Mouse (Mus musculus): ENCODE data around the gene Slc22a13.
"Not testable (repeated sequence)": the region's sequence is repeated elsewhere in the genome, so short reads cannot be mapped to it uniquely, and the experiment has no call there.

The Slc22a13 gene

GRCm38 (mm10) chr9:119208998-119209397 lies at the start of gene Slc22a13:
Gene Slc22a13 (minus strand): TSS chr9:119209098.
- no peak for DNase-seq (ENCODE audit: low spot score in 2 of 2)

- DNase-seq (ENCODE audit: low spot score in 2 of 2), result no peak
Observed at GRCm38 (mm10) chr9:119258128-119258527, 49.2 kb upstream of the Slc22a13 start.

DNA sequence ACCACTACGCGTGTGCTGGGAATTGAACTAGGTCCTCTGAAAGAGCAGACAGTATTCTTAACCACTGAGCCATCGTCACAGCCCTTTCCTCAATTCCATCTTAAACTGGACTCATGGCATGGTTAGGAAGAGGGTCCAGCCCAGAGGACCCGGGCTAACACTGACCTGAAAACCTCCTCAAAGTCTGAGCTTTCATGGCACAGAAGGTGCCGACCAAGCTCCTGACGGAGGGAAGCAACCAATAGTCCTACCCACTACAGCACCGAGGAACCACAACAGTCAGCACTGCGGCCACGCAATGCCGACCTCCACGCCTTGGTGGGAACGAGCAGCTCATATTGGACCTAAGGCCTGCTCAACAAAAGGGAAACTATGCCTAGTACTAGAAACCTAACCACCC lies 47.3 kb upstream of the Slc22a13 start:
- no peak for DNase-seq (ENCODE audit: low spot score in 2 of 2)

DNA sequence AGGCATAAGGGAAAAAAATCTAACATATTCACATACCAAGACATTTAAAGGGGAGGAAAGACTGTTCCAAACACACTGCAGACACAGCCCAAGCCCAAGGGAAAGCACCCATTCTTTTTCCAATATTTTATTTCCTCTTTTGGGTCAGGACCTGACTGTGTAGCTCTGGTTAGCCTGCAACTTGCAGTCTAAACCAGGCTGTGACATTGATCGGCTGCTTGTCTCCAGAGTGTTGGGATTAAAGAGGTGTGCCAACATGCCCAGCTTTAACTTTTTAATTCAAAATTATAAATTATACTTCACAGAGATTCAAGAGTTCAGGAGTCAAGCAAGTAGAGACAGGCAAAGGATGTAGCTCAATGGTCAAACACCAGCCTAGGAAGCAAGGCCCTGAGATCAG lies 46.2 kb upstream of the Slc22a13 start:
- DNase-seq (ENCODE audit: low spot score in 2 of 2), result no peak

- no peak for DNase-seq (ENCODE audit: low spot score in 2 of 2)
Observed at GRCm38 (mm10) chr9:119254187-119254586, 45.3 kb upstream of the Slc22a13 start.

DNA sequence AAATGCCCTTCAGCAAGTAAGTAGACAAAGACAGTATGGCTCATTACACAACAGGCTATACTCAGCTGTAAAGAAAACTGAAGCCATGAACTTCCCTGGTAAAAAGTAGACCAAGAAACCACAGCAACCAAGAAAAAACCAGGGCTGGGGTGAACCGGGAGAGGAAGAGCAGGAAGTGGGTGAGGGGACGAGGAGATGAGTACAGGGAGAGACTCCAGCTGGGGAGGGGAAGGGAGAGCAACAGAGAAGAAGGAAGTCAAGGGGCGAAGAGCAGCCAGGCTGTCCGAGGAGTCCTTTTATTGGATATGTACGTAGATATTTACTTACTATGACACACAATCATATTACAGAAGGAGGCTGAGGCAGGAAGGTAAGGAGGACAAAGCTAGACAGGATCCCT lies 39.1 kb upstream of the Slc22a13 start:
- no peak for DNase-seq (ENCODE audit: low spot score in 2 of 2)

- no peak for DNase-seq (ENCODE audit: low spot score in 2 of 2)
Observed at GRCm38 (mm10) chr9:119246826-119247225, 37.9 kb upstream of the Slc22a13 start.

DNA sequence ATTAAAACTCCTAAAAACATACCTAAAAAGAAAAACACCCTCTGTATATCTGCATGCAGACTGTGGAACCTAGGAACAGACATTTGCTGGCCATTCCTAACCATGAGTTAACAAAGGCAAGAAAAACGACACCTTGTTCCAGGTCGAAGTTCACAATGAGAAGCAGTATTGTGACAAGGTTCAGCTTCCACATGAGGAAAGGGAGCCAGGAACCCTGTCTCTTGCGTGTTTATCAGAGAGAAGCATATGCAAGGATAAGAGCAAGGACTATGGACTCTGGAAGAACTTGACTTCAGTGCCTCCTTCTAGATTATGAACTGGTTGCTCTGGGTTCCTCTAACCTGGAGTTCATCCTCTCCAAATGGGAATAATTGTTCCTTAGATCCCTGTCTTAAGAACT lies 35.1 kb upstream of the Slc22a13 start:
- DNase-seq (ENCODE audit: low spot score in 2 of 2), result no peak

DNA sequence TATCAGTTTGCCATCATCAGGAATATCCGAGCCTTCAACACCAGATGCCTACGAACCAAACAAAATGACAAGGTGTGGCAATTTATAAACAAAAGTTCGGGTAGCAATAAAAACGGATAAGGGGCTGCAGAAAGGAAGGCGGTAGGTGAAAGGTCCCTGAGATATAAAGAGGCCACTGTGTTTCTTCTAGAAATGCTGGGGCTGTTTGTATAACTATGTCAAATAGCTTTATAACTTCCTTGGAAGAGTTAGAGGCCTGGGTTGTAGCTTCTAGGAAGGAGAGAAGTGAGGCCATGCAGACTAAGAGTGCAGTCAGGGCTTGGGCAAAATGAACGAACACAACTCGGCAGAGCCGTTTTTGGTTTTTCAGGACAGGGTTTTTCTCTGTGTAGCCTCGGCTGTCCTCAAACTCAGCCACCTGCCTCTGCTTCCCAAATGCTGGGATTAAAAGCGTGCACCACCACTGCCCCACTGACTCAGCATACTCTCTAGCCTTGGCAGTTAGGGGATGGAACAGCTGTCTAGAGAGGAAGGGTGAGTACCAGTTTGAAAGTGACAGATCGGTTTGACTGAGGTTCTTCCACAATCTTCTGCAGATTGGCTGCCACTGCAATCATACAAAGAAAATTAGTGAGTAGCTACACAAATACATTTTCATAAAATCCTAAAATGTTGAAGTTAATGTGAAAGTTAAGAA lies 32.4 kb upstream of the Slc22a13 start:
- no peak for DNase-seq (ENCODE audit: low spot score in 2 of 2)

DNA sequence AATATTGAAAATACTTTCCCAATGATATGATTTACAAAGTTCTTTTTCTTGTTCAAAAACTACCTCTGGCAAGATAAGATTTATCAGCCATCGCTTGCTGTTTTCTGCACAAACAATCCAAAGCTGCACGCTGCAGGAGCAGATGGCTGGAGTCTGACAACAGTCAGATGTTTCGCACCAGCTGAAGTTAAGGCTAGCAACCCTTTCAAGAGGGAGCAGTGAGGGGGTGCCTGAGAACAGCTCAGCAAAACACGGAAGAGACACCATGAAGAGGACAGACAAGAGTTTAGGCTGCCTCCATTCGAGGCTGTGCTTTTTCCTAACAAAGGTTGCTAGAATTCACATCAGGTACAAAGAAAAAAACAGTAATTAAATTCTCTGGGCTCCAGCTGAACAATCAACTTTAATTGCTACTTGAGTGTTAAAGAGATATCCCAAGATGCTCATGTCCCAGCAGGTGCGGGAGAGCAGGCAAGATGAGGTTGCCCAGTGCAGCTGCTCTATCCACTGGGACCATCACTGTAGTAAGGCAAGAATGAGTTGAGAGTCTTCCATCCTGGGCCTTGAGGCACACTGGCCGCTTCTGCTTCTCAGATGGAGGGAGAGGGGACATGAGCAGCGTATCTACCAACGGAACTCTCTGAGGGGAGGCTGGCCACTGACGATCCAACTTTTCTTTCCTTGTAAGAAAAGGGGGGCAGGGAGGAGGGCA lies 31.5 kb upstream of the Slc22a13 start:
- DNase-seq (ENCODE audit: low spot score in 2 of 2), result no peak

DNA sequence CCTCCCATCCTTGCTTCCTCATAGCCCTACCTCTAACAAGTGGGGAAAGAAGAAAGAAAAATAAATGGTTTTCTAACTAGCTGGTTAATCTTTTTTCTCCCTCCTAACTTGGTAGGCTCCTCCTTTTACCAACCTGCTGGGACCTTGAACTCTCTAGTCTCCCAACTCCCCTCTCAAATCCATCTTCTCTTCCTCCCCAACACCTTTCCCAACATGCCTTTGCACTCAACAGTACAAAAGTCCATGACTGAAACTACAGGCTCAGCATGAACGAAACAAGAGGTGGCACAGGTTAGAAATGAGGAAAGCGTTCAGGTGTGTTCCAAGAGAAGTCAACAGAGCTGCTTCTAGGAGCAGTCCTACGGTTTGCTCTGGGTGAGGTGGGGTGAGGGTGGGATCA lies 30.4 kb upstream of the Slc22a13 start:
- no peak for DNase-seq (ENCODE audit: low spot score in 2 of 2)

- DNase-seq (ENCODE audit: low spot score in 2 of 2), result no peak
Observed at GRCm38 (mm10) chr9:119238796-119239195, 29.9 kb upstream of the Slc22a13 start.

DNA sequence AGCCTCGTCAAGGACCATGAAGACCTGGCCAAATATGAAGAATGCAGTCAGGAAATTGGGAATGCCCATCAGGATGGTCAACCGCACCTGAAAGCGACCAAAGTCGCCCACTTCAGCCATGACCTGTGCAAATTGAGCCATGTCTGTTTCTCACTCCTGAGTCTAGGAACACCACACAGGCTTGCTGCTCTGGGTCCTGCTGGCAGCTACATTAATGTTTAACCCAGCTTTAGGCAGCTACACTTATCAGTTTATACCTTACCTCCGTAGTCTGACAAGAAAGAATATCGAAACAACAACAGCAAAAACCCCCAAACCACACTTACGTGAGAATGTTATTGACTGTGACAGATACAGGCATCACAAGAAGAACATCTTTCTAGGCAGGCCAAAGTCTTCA lies 22.7 kb upstream of the Slc22a13 start:
- no peak for DNase-seq (ENCODE audit: low spot score in 2 of 2)

- DNase-seq (ENCODE audit: low spot score in 2 of 2), result no peak
Observed at GRCm38 (mm10) chr9:119230829-119231228, 21.9 kb upstream of the Slc22a13 start.

DNA sequence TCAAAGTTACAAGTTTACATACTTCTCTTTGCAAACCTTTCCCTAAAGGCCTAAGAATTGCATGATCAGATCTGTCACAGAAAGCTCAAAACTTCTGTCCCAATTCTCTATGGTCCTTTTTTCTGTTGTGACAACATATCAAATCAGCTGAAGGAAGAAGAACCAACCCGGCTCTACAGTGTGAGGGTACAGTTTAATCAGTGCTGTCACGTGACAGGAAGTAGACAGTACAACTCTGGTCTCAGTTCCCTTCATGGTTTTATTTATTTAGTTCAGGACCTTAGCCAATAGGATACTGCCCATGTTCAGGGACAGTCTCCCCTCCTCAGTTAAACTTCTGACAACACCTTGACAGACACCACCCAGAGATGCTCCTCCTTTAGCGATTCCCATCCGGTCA lies 11.4 kb upstream of the Slc22a13 start:
- no peak for DNase-seq (ENCODE audit: low spot score in 2 of 2)

GRCm38 (mm10) chr9:119219667-119220066 lies 10.8 kb upstream of the Slc22a13 start:
- no peak for DNase-seq (ENCODE audit: low spot score in 2 of 2)

GRCm38 (mm10) chr9:119215341-119215740 lies 6.4 kb upstream of the Slc22a13 start:
- not testable (repeated sequence) for DNase-seq (ENCODE audit: low spot score in 2 of 2)

DNA sequence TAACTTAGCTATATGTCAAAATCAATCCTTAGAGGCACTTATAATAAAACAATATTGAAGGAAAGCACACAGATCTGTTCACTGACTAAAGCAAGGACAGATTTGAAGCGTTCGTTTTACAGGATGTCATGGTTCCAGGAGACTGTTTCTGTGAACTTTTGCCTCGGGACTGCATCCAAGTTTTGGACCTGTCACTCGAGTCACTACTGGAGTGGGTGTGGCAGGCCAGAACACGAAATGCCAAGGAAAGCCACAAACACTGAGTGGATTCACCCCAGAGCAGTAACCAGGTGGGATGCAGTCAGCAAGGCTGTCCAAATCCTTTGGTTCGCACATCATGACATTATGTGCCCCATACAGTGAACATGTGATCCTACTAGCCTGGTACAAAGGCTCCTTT lies 5.7 kb upstream of the Slc22a13 start:
- DNase-seq (ENCODE audit: low spot score in 2 of 2), result no peak

DNA sequence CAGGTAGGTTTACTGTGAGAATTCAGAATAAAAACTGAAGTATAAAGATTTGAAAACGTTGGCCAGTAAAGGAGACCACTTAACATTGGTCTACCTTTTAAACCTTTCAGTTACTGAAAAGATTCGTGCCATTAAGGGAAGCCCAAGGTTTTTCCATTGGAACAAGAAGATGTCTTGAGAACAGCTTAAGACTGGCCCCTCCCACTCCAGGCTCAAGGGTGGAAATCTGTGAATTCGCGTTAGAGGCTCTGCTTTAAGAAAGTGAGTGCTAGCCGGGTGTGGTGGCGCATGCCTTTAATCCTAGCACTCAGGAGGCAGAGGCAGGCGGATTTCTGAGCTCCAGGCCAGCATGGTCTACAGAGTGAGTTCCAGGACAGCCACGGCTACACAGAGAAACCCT lies 4.1 kb upstream of the Slc22a13 start:
- DNase-seq (ENCODE audit: low spot score in 2 of 2), result no peak

DNA sequence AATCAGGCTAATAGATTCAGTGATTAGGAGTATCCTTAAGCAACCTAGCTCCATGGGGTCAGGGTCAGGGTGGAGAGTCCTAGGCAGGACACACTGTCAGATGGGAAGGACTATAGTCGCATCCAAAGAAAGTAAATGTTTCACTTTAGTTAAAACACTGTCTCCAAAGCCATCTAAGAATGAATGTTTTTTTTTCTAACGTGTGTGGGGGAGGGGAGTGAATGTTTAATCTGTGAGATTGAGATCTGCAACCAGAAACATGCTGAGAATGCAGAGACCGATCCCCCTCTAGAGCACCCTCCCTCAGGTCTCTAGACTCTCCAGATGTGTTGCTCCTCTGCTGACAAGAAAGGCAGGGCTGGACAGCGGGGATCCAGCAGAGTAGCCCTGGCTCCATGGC lies 1.8 kb downstream of the Slc22a13 start:
- DNase-seq (ENCODE audit: low spot score in 2 of 2), result no peak

DNA sequence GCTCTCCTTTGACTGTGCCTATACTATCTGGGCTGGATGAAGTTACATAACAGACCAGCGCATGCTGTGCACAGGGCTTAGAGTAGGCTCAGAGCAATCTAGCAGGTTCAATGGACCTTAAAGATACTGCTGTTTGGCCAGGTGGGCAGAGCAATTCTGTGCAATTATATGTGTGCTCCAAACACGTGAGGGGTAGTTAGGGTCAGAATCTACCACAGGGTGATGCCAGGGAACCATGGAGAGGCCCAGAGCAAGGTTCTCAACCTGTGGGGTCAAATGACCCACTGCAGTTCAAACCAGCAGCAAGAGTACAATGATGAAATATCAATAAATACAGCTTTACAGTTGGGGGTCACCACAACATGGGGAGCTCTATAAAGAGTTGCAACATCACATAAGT lies 2.2 kb downstream of the Slc22a13 start:
- no peak for DNase-seq (ENCODE audit: low spot score in 2 of 2)

DNA sequence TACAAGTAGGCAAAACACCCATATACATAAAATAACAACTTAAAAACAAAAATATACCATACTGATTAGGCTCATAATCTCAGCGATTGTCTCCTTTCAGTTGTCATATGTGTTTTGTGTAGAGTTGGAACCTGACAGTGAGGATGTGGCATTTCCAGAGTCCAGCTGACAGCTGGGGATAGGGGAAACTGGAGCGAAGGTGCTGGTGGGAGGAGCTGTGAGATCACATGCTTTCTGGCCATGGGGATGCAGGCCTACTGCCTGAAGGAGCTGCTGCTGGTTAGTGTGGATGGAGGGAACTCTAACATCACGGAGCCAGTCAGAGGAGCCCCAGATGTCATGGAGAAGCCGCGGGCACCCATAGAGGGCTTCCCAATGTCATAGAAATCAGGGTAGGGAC lies 3.1 kb downstream of the Slc22a13 start:
- DNase-seq (ENCODE audit: low spot score in 2 of 2), result no peak

- no peak for DNase-seq (ENCODE audit: low spot score in 2 of 2)
Observed at GRCm38 (mm10) chr9:119203617-119204016, 5.3 kb downstream of the Slc22a13 start.

DNA sequence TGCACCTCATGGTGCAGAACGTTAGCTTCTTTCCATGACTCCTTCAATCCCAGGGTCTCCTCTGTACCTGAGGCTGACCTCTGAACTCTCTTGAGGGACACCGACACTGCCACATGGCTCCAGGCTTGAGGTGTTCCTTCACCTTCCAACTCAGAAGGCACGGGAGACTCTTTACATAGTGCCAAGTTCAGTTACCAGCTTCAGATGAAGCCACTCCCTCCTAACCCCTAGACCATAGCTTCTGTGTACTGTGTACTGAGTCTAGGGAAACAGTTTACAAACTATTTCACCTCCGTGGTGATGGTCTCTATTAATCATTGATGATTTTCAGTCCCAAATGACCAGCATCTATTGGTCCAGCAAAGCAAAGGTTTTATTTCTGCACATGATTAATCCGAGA lies 7.2 kb downstream of the Slc22a13 start:
- no peak for DNase-seq (ENCODE audit: low spot score in 2 of 2)
